Mouse (Mus musculus): Measurements from ENCODE around the gene Snrpa.
A peak's percentile ranks its signal among the peaks of the same experiment; 100 is the strongest.

Snrpa gene

GRCm38 (mm10) chr7:27165696-27166095 is 30.4 kb downstream of the Snrpa start:
- DNase-seq: no peak

- DNase-seq: no peak
Observed at GRCm38 (mm10) chr7:27165007-27165655, 30.9 kb downstream of the Snrpa start.

- DNase-seq: no peak
Observed at GRCm38 (mm10) chr7:27164112-27164947, 31.7 kb downstream of the Snrpa start.

GRCm38 (mm10) chr7:27163450-27163805 is 32.6 kb downstream of the Snrpa start:
- DNase-seq: no peak

DNA sequence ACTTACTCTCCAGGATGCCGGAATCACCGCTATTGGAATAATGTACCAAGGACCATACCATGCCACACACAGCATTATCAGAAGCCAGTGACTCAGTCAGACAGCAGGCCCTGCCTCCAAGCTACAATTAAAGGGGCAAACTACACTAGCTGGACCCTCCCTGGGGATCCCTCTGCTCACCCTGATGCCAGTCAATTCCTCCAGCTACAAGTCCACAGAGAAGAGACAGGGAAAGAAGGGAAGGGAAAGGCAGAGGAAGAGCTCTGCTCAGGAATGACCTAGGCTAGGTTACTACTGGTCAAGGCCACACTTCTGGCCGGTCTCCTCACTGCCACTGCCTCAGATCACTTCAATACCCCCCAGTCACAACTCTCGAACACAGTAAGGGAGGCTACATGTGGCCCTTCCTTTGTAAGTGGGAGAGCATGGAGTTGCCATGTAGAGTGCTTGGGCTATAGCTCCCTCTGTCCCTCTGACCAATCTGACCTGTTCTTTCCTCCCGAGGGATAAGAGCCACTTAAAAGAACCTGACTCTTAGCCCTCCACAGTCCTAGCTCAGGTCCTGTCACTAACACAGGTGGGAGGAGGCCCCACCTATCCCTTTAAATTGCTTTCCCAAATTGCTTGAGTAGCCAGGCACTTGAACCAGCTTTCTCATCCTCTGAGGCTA is 33.2 kb downstream of the Snrpa start:
- DNase-seq: no peak

DNA sequence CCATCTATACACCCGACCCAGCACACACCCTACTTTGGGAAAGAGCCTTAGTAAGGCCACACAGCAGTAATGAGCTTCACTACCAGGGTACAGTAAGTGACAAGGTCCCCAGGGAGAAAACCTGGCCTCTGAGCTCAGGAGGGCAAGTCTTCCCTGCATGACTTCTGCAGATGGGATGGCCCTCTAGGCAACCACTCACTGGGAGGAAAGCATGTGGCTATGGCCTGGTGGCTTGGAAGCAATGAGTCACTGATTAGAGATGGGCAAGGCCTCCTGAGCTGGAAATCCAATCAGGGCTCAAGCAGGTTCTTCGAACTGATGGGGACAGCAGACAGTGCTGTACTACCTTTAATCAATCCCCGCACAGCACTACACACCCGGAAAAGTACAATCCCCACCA is 34.3 kb downstream of the Snrpa start:
- DNase-seq: no peak

GRCm38 (mm10) chr7:27160921-27161320 is 35.1 kb downstream of the Snrpa start:
- no peak for DNase-seq

GRCm38 (mm10) chr7:27159882-27160281 is 36.2 kb downstream of the Snrpa start:
- peak; percentile 88 for DNase-seq

DNA sequence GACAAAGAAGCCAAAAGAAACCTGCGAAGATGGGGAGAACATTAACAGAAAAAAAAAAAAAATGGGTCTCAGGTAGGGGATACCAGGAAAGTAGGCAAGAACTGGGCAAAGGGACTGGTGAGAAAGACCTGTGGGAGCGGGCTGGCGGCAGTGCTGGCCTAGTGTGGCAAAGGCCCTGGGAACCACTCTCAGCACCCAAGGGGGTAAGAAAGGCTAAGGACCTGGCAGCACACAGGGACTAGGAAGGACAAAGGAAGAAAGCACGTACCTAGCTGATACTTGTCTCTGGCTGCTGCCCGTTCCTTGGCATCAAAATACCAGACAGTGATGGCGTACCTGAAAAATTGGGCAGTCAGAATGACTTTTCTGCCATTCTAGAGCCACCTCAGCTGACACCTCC is 36.8 kb downstream of the Snrpa start:
- no peak for DNase-seq

DNA sequence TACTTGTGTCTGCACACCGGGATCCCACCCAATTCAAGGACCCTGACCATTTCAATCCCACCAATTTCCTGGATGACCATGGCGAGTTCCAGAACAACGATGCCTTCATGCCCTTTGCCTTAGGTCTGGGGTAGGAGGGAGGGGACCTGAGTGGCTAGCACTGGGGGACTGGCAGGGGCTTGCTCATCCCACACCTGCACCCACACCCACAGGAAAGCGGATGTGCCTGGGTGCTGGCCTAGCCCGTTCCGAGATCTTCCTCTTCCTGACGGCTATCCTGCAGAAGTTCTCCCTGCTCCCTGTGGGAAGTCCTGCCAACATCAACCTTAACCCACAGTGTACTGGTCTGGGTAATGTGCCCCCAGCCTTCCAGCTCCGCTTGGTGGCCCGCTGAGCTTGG is 37.9 kb downstream of the Snrpa start:
- no peak for DNase-seq

GRCm38 (mm10) chr7:27156005-27156404 is 40.1 kb downstream of the Snrpa start:
- DNase-seq: no peak

GRCm38 (mm10) chr7:27153205-27153764 is 42.8 kb downstream of the Snrpa start, which contains the start of gene Cyp2t4:
TSS of gene Cyp2t4 (plus strand) at chr7:27153714.
- no peak for DNase-seq

Data from right cerebral cortex, postnatal 4 days (tissue).